Mouse (Mus musculus): ENCODE measurements around the gene Tmsb10.

GRCm38 (mm10) chr6:72952221-72952620 is 6.3 kb downstream of the Tmsb10 start:
- TF ChIP-seq GATA1 (IDR thresholded peaks at IDR 0.05; ENCODE audit: borderline replicate concordance, low read length) (no peak), FLI1 (IDR thresholded peaks at IDR 0.05; ENCODE audit: low read length) (no peak)

Measured in megakaryocyte, embryonic 14.5 days (primary cell).